Mouse (Mus musculus): Measurements from ENCODE around the gene Mknk2. TPM values are rescaled to one million over a fixed set of nuclear protein-coding genes. Genes with fewer than 3 reads are reported as not detected.

Gene Mknk2
- polyA plus RNA-seq, 1 experiment from 2014 or later: 43.7 TPM

- WGBS: 100% methylated on average over 1 of the region's 1 CpGs
Measured at GRCm38 (mm10) chr10:80683647-80684046, 5.7 kb upstream of the Mknk2 start.

GRCm38 (mm10) chr10:80682003-80682402, 4.1 kb upstream of the Mknk2 start:
- Histone ChIP-seq H3K4me1 (ENCODE audit: control insufficient read depth, insufficient read depth, low read length) (peaks cover 14% of the 10 kb centered on the region), H3K4me3 (ENCODE audit: low read depth, low read length) (no peak overlapping the region), H3K27ac (ENCODE audit: low read length) (no peak overlapping the region), H3K27me3 (ENCODE audit: control insufficient read depth, insufficient read depth, low read depth, low read length) (no peaks in the 10 kb centered on the region), H3K9me3 (replicated peaks; ENCODE audit: control insufficient read depth, low read length, poor library complexity, severe bottlenecking) (no peaks in the 10 kb centered on the region), H3K36me3 (ENCODE audit: control insufficient read depth, insufficient read depth, low read length) (peaks cover 14% of the 10 kb centered on the region), H3K4me2 (ENCODE audit: low read length) (no peak overlapping the region), H3K9ac (ENCODE audit: low read depth, low read length) (no peak overlapping the region)
- 95% methylated on average over 6 of the region's 6 CpGs for WGBS
- ATAC-seq: no peak

More at GRCm38 (mm10) chr10:80683647-80684046, 5.7 kb upstream of the Mknk2 start:
- H3K9ac ChIP-seq (ENCODE audit: low read depth, low read length): no peak overlapping the region
- peaks cover 21% of the 10 kb centered on the region for H3K36me3 ChIP-seq (ENCODE audit: control insufficient read depth, insufficient read depth, low read length)
- H3K27me3 ChIP-seq (ENCODE audit: control insufficient read depth, insufficient read depth, low read depth, low read length): no peaks in the 10 kb centered on the region
- no peak for ATAC-seq
- H3K27ac ChIP-seq (ENCODE audit: low read length): no peak overlapping the region
- no peak overlapping the region for H3K4me3 ChIP-seq (ENCODE audit: low read depth, low read length)
- no peaks in the 10 kb centered on the region for H3K4me1 ChIP-seq (ENCODE audit: control insufficient read depth, insufficient read depth, low read length)
- no peaks in the 10 kb centered on the region for H3K9me3 ChIP-seq (replicated peaks; ENCODE audit: control insufficient read depth, low read length, poor library complexity, severe bottlenecking)
- no peak overlapping the region for H3K4me2 ChIP-seq (ENCODE audit: low read length)

- Histone ChIP-seq H3K9me3 (replicated peaks; ENCODE audit: control insufficient read depth, low read length, poor library complexity, severe bottlenecking) (no peaks in the 10 kb centered on the region), H3K27me3 (ENCODE audit: control insufficient read depth, insufficient read depth, low read depth, low read length) (no peaks in the 10 kb centered on the region), H3K4me2 (ENCODE audit: low read length) (no peak overlapping the region), H3K36me3 (ENCODE audit: control insufficient read depth, insufficient read depth, low read length) (peaks cover 3% of the 10 kb centered on the region; the same call in 1 of the 2 replicates), H3K9ac (ENCODE audit: low read depth, low read length) (no peak overlapping the region), H3K27ac (ENCODE audit: low read length) (no peak overlapping the region), H3K4me1 (ENCODE audit: control insufficient read depth, insufficient read depth, low read length) (peaks cover 17% of the 10 kb centered on the region), H3K4me3 (ENCODE audit: low read depth, low read length) (no peak overlapping the region)
- WGBS: 90% methylated on average over 2 of the region's 2 CpGs
- no peak for ATAC-seq
Measured at GRCm38 (mm10) chr10:80680260-80680696, 2.4 kb upstream of the Mknk2 start.

- WGBS: 53% methylated on average over 9 of the region's 9 CpGs
- no peak overlapping the region for H3K4me2 ChIP-seq (ENCODE audit: low read length)
- no peak overlapping the region for H3K4me3 ChIP-seq (ENCODE audit: low read depth, low read length)
- H3K36me3 ChIP-seq (ENCODE audit: control insufficient read depth, insufficient read depth, low read length): peaks cover 3% of the 10 kb centered on the region; the same call in 1 of the 2 replicates
- peaks cover 23% of the 10 kb centered on the region for H3K4me1 ChIP-seq (ENCODE audit: control insufficient read depth, insufficient read depth, low read length)
- no peaks in the 10 kb centered on the region for H3K9me3 ChIP-seq (replicated peaks; ENCODE audit: control insufficient read depth, low read length, poor library complexity, severe bottlenecking)
- ATAC-seq: no peak
- peak overlapping the region; percentile 10; the same call in 1 of the 2 replicates for H3K27ac ChIP-seq (ENCODE audit: low read length)
- no peaks in the 10 kb centered on the region for H3K27me3 ChIP-seq (ENCODE audit: control insufficient read depth, insufficient read depth, low read depth, low read length)
- no peak overlapping the region for H3K9ac ChIP-seq (ENCODE audit: low read depth, low read length)
Measured at GRCm38 (mm10) chr10:80679556-80680259, 1.8 kb upstream of the Mknk2 start.

DNA sequence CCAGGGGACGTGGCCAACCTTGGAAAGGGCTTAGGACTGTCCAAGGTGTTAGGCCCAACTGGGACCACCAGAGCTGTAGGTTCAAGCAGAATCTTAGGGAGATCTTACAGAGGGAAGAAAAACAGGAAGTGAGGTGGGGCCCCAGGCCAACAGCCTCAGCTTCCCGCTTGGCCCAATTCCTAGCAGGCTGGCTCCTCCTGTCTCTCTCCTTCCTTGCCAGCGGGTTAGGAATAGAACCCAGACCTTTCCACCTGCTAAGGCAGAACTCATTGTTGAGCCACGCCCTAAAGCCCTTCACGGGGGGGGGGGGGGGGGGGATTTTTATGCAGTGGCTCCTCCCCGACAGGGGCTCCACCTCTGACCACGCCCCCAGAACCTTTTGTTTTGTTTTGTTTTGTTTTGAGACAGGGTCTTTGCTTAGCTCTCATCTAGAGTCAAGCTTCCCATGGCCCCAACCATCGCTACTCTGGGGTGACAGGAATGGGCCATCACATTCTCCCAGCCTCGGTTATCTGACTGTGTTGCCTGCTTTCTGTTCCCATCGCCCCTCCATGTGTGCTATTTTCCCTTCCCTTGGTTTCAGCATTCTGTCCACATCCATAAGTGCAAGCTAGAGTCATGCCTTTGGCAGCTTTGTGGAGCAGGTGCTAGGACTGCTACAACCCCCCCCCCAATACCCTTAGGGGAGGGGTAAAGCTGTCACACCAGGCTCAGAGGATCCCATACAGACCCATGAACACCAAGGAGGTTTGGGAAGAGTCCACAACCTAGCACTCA, 877 bp upstream of the Mknk2 start:
- no peak for ATAC-seq
- 56% methylated on average over 9 of the region's 10 CpGs for WGBS
- H3K9me3 ChIP-seq (replicated peaks; ENCODE audit: control insufficient read depth, low read length, poor library complexity, severe bottlenecking): no peaks in the 10 kb centered on the region
- H3K4me1 ChIP-seq (ENCODE audit: control insufficient read depth, insufficient read depth, low read length): peaks cover 32% of the 10 kb centered on the region
- H3K4me2 ChIP-seq (ENCODE audit: low read length): no peak overlapping the region
- H3K27me3 ChIP-seq (ENCODE audit: control insufficient read depth, insufficient read depth, low read depth, low read length): no peaks in the 10 kb centered on the region
- H3K4me3 ChIP-seq (ENCODE audit: low read depth, low read length): no peak overlapping the region
- H3K36me3 ChIP-seq (ENCODE audit: control insufficient read depth, insufficient read depth, low read length): no peaks in the 10 kb centered on the region
- H3K9ac ChIP-seq (ENCODE audit: low read depth, low read length): no peak overlapping the region
- H3K27ac ChIP-seq (ENCODE audit: low read length): peak overlapping the region; percentile 96

DNA sequence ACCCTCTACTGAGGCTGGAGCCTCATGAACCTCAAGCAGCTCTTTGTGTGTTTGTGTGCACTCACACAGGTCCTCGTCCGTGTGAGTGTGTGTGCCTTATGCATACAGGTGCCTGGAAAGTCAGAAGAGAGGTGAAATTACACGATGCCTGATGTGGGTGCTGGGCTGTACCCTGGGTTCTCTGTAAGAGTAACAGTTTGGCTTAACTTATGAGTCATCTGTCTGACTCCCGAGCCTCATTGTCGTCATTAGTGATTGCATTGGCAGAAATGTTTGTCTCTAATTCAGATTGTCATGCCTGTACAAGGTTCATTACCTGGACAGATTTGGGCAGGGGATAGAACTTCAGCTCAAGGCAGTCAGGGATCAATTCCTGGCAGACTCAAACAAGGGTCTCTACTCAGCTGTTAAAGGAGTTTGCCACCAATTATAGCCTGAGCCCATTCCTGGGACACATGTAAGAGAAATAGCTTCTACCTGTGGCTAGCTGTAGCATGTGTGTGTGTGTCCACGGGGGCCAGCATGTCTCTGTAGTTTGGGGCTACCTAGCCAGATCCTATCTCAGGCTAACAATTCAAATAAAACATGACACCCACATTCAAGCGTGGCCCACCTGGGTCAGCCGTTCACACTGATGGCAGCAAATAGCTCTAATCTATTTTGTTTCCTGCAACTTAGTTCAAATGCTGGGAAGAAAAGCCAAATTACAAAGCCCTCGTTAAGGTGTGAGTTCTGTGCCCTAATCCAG, 610 bp downstream of the Mknk2 start:
- H3K4me2 ChIP-seq (ENCODE audit: low read length): peak overlapping the region; percentile 85
- no peaks in the 10 kb centered on the region for H3K36me3 ChIP-seq (ENCODE audit: control insufficient read depth, insufficient read depth, low read length)
- 44% methylated on average over 9 of the region's 9 CpGs for WGBS
- peak overlapping the region; percentile 96 for H3K27ac ChIP-seq (ENCODE audit: low read length)
- H3K4me1 ChIP-seq (ENCODE audit: control insufficient read depth, insufficient read depth, low read length): peaks cover 44% of the 10 kb centered on the region
- peak overlapping the region; percentile 84 for H3K9ac ChIP-seq (ENCODE audit: low read depth, low read length)
- H3K9me3 ChIP-seq (replicated peaks; ENCODE audit: control insufficient read depth, low read length, poor library complexity, severe bottlenecking): no peaks in the 10 kb centered on the region
- H3K27me3 ChIP-seq (ENCODE audit: control insufficient read depth, insufficient read depth, low read depth, low read length): no peaks in the 10 kb centered on the region
- peak; percentile 8 for ATAC-seq
- H3K4me3 ChIP-seq (ENCODE audit: low read depth, low read length): peak overlapping the region; percentile 100

GRCm38 (mm10) chr10:80676198-80676928, 1.5 kb downstream of the Mknk2 start:
- H3K4me2 ChIP-seq (ENCODE audit: low read length): peak overlapping the region; percentile 85
- peak; percentile 92 for ATAC-seq
- H3K27me3 ChIP-seq (ENCODE audit: control insufficient read depth, insufficient read depth, low read depth, low read length): no peaks in the 10 kb centered on the region
- peaks cover 44% of the 10 kb centered on the region for H3K4me1 ChIP-seq (ENCODE audit: control insufficient read depth, insufficient read depth, low read length)
- under 1% methylated on average over 57 of the region's 78 CpGs for WGBS
- H3K9ac ChIP-seq (ENCODE audit: low read depth, low read length): peak overlapping the region; percentile 98
- H3K9me3 ChIP-seq (replicated peaks; ENCODE audit: control insufficient read depth, low read length, poor library complexity, severe bottlenecking): no peaks in the 10 kb centered on the region
- peaks cover under 1% of the 10 kb centered on the region; the same call in 1 of the 2 replicates for H3K36me3 ChIP-seq (ENCODE audit: control insufficient read depth, insufficient read depth, low read length)
- H3K27ac ChIP-seq (ENCODE audit: low read length): peak overlapping the region; percentile 96
- peak overlapping the region; percentile 100 for H3K4me3 ChIP-seq (ENCODE audit: low read depth, low read length)

DNA sequence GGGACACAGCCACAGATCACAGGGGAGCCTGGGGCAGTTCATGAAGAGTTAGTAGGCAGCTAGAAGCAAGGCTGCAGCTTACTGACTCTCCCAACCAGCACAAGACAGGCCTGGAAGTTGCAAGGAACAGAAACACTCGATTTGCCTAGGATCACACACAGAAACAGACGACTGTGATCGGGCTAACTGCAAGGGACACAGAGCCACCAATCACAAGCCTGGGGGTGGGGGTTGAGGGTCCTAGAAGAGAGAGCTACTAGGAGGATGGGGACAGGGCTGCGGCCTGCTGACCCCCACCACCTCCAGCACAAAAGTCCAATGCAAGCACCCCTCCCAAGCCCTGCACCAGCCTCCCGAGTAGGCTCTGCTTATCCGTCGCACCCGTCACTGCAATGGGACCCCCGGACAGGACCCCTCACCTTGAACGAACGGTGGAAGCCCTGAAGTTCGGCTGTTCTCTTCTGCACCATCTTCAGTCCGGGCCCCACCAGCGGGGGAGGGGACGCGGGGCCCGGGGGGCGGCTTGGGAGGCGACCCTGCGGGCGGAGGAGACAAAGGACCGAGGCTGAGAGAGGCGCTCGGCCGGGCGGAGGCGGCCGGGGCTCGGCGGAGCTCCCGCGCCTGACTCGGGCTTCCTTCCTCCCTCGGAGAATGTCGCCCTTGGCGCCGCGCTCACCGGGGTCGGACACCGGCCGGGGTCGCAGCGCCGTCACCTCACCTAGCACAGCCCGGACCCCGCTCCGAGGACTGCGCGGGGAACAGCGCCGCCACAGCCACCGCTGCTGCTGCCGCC, 2.3 kb downstream of the Mknk2 start:
- peak overlapping the region; percentile 98 for H3K9ac ChIP-seq (ENCODE audit: low read depth, low read length)
- H3K27me3 ChIP-seq (ENCODE audit: control insufficient read depth, insufficient read depth, low read depth, low read length): no peaks in the 10 kb centered on the region
- peak; percentile 32 for ATAC-seq
- no peaks in the 10 kb centered on the region for H3K9me3 ChIP-seq (replicated peaks; ENCODE audit: control insufficient read depth, low read length, poor library complexity, severe bottlenecking)
- WGBS: 0% methylated on average over 31 of the region's 54 CpGs
- H3K27ac ChIP-seq (ENCODE audit: low read length): peak overlapping the region; percentile 87
- peaks cover 7% of the 10 kb centered on the region for H3K36me3 ChIP-seq (ENCODE audit: control insufficient read depth, insufficient read depth, low read length)
- H3K4me2 ChIP-seq (ENCODE audit: low read length): peak overlapping the region; percentile 80
- peaks cover 44% of the 10 kb centered on the region for H3K4me1 ChIP-seq (ENCODE audit: control insufficient read depth, insufficient read depth, low read length)
- H3K4me3 ChIP-seq (ENCODE audit: low read depth, low read length): peak overlapping the region; percentile 100

All from midbrain, embryonic 16.5 days (tissue).